35 mouse cellular contexts compared by ENCODE assay signal in genomic region chr11:73329442-73329841, GRCm38 (mm10). TPM values are rescaled to one million over a fixed set of nuclear protein-coding genes. Genes with fewer than 3 reads are reported as not detected.
DNase-seq lines count a peak whose midpoint lies in the region; ATAC-seq and TF ChIP-seq lines count a peak whose summit lies in the region.
"Had no signal": no experiment of that assay in that cellular context is flagged by ENCODE, and none has a peak within 500 bp of the region (broad histone marks: within the 10 kb centered on the region; RNA-seq: fewer than 3 reads in every experiment).

TSS of gene Aspa (minus strand) at chr11:73329596.
TSS of gene Gm49340 (plus strand) at chr11:73329741.
TSS of gene Spata22 (plus strand) at chr11:73329741.

- DNase-seq in 3134 (ENCODE audit: extremely low read depth, insufficient read length, low spot score) (peak; percentile 14), ES-CJ7 (ENCODE audit: low read depth, low spot score) (peak; percentile 81), WW6 (ENCODE audit: low read depth, low spot score) (peak; percentile 57)
- no peak for DNase-seq in gastrocnemius, adult 18-20 months (ENCODE audit: low spot score)
- no peak for DNase-seq in layer of hippocampus, postnatal 25 days (ENCODE audit: extremely low spot score in 1 of 2, low spot score in 1 of 2)
- DNase-seq: adrenal gland, adult 2 months; adrenal gland, postnatal 14 days; cerebellum, adult 18-20 months; cerebellum, adult 9-10 months; cerebellum, postnatal 14 days; gastrocnemius, adult 2 months; gastrocnemius, postnatal 14 days; heart, adult 18-20 months; heart, postnatal 14 days; heart, postnatal 4 days had no signal

- no peak within 1 kb of the TSS for H3K4me2 ChIP-seq in midbrain, embryonic 16.5 days (ENCODE audit: low read length)
- H3K4me2 ChIP-seq in liver, embryonic 12.5 days = no peak within 1 kb of the TSS
- H3K4me2 ChIP-seq: forebrain, embryonic 13.5 days; heart, embryonic 13.5 days; hindbrain, embryonic 14.5 days had no signal

- WGBS in midbrain, embryonic 16.5 days = 82% methylated on average over 27 of the region's 27 CpGs
- WGBS in liver, embryonic 12.5 days (ENCODE audit: insufficient replicate concordance) = 66% methylated on average over 27 of the region's 27 CpGs

- no peak within 1 kb of the TSS for H3K9ac ChIP-seq in midbrain, embryonic 16.5 days (ENCODE audit: low read depth, low read length)
- no peak within 1 kb of the TSS for H3K9ac ChIP-seq in liver, embryonic 12.5 days
- H3K9ac ChIP-seq: forebrain, embryonic 13.5 days; heart, embryonic 13.5 days; hindbrain, embryonic 14.5 days had no signal

- peaks cover 2% of the 10 kb centered on the region; the same call in 1 of the 2 replicates for H3K4me1 ChIP-seq in testis, adult 2 months (ENCODE audit: control insufficient read depth, insufficient read depth, low read length)
- H3K4me1 ChIP-seq in midbrain, embryonic 16.5 days (ENCODE audit: control insufficient read depth, insufficient read depth, low read length) = no peaks in the 10 kb centered on the region
- no peaks in the 10 kb centered on the region for H3K4me1 ChIP-seq in liver, embryonic 12.5 days
- H3K4me1 ChIP-seq: forebrain, embryonic 10.5 days; forebrain, embryonic 13.5 days; heart, embryonic 10.5 days; heart, embryonic 13.5 days had no signal

- no peaks in the 10 kb centered on the region for H3K27me3 ChIP-seq in testis, adult 2 months (ENCODE audit: control insufficient read depth, insufficient read depth, low read length)
- H3K27me3 ChIP-seq in midbrain, embryonic 16.5 days (ENCODE audit: control insufficient read depth, insufficient read depth, low read depth, low read length) = no peaks in the 10 kb centered on the region
- H3K27me3 ChIP-seq in liver, embryonic 12.5 days (replicated peaks) = no peaks in the 10 kb centered on the region
- H3K27me3 ChIP-seq: forebrain, embryonic 13.5 days; heart, embryonic 13.5 days had no signal

- H3K36me3 ChIP-seq in testis, adult 2 months (ENCODE audit: control insufficient read depth, insufficient read depth, low read length) = no peaks in the 10 kb centered on the region
- no peaks in the 10 kb centered on the region for H3K36me3 ChIP-seq in midbrain, embryonic 16.5 days (ENCODE audit: control insufficient read depth, insufficient read depth, low read length)
- no peaks in the 10 kb centered on the region for H3K36me3 ChIP-seq in liver, embryonic 12.5 days
- H3K36me3 ChIP-seq: forebrain, embryonic 10.5 days; heart, embryonic 10.5 days; heart, embryonic 13.5 days had no signal

- peak; percentile 57; the same call in 1 of the 2 replicates for TF ChIP-seq POLR2A in testis, adult 2 months (IDR thresholded peaks at IDR 0.05; ENCODE audit: control insufficient read depth, low read depth, low read length)

- TF ChIP-seq CTCF in testis, adult 2 months (IDR thresholded peaks at IDR 0.05; ENCODE audit: control insufficient read depth, insufficient read depth, insufficient replicate concordance, low read depth, low read length) = no peak

- peak within 1 kb of the TSS; percentile 83 for H3K27ac ChIP-seq in testis, adult 2 months (ENCODE audit: control insufficient read depth, insufficient read depth, low read depth, low read length)
- no peak within 1 kb of the TSS for H3K27ac ChIP-seq in midbrain, embryonic 16.5 days (ENCODE audit: low read length)
- H3K27ac ChIP-seq in liver, embryonic 12.5 days = no peak within 1 kb of the TSS
- H3K27ac ChIP-seq: forebrain, embryonic 10.5 days; forebrain, embryonic 13.5 days; gastrocnemius, adult 2 months; heart, embryonic 10.5 days; heart, embryonic 13.5 days; hindbrain, embryonic 14.5 days had no signal

- H3K4me3 ChIP-seq in testis, adult 2 months (ENCODE audit: control insufficient read depth, low read depth, low read length) = peak within 1 kb of the TSS; percentile 89
- no peak within 1 kb of the TSS for H3K4me3 ChIP-seq in midbrain, embryonic 16.5 days (ENCODE audit: low read depth, low read length)
- no peak within 1 kb of the TSS for H3K4me3 ChIP-seq in liver, embryonic 12.5 days
- H3K4me3 ChIP-seq: forebrain, embryonic 10.5 days; forebrain, embryonic 13.5 days; gastrocnemius, adult 2 months; heart, embryonic 10.5 days; heart, embryonic 13.5 days had no signal

- ATAC-seq in midbrain, embryonic 16.5 days = no peak
- no peak for ATAC-seq in liver, embryonic 12.5 days
- ATAC-seq: CD4-positive, CD25-positive, alpha-beta regulatory T cell, adult 4 months; forebrain, embryonic 13.5 days; forebrain, embryonic 16.5 days; intestine, postnatal 0 days had no signal

- H3K9me3 ChIP-seq in midbrain, embryonic 16.5 days (replicated peaks; ENCODE audit: control insufficient read depth, low read length, poor library complexity, severe bottlenecking) = no peaks in the 10 kb centered on the region
- no peaks in the 10 kb centered on the region for H3K9me3 ChIP-seq in liver, embryonic 12.5 days (replicated peaks)
- H3K9me3 ChIP-seq: heart, embryonic 10.5 days; heart, embryonic 13.5 days had no signal

RNA-seq across cellular contexts. Expression of gene Aspa, which starts in this region (rescaled TPM):
- 3.1 and 3.6 TPM in 2 replicates for polyA plus RNA-seq in testis, adult 2 months (2012; rRNA removed)
- polyA plus RNA-seq in midbrain, embryonic 16.5 days (2015; fragmentation: Nextera tagmentation; extraction: Ambion mirVana) = 0.67 and 1.8 TPM in 2 replicates
- total RNA-seq in gastrocnemius, adult 18-20 months (2021) = 1 to 10 TPM; 3.9 to 5.4 TPM
- total RNA-seq in layer of hippocampus, postnatal 25 days (2021) = 10 to 100 TPM; 11.7 to 14.6 TPM
- polyA plus RNA-seq in liver, embryonic 12.5 days (2016; fragmentation: Nextera tagmentation; extraction: Ambion mirVana) = 1.1 and 1.2 TPM in 2 replicates
- polyA plus RNA-seq: forebrain, embryonic 13.5 days; heart, embryonic 10.5 days had no signal

RNA-seq across cellular contexts. Expression of gene Gm49340, which starts in this region (rescaled TPM):
- 0.40 and 0.59 TPM in 2 replicates for polyA plus RNA-seq in testis, adult 2 months (2012; rRNA removed)
- not detected in 2 replicates for polyA plus RNA-seq in midbrain, embryonic 16.5 days (2015; fragmentation: Nextera tagmentation; extraction: Ambion mirVana)
- total RNA-seq in gastrocnemius, adult 18-20 months (2021) = not detected
- total RNA-seq in layer of hippocampus, postnatal 25 days (2021) = not detected
- not detected in 2 replicates for polyA plus RNA-seq in liver, embryonic 12.5 days (2016; fragmentation: Nextera tagmentation; extraction: Ambion mirVana)
- total RNA-seq: adrenal gland, adult 2 months; adrenal gland, postnatal 14 days; gastrocnemius, adult 2 months; gastrocnemius, postnatal 14 days; gastrocnemius, postnatal 4 days; heart, adult 18-20 months; heart, postnatal 14 days; heart, postnatal 4 days; MEL had no signal
- polyA plus RNA-seq: adrenal gland, adult 2 months; brain, embryonic 14.5 days; C2C12; CD4-positive, CD25-positive, alpha-beta regulatory T cell, adult 4 months; embryonic facial prominence, embryonic 11.5 days; embryonic facial prominence, embryonic 14.5 days; forebrain, embryonic 10.5 days; forebrain, embryonic 13.5 days; forebrain, embryonic 16.5 days; heart, embryonic 10.5 days; heart, embryonic 13.5 days; heart, embryonic 16.5 days; hindbrain, embryonic 11.5 days; hindbrain, embryonic 14.5 days; intestine, embryonic 14.5 days; intestine, postnatal 0 days had no signal

RNA-seq across cellular contexts. Expression of gene Spata22, which starts in this region (rescaled TPM):
- 6.1 and 8.5 TPM in 2 replicates for polyA plus RNA-seq in testis, adult 2 months (2012; rRNA removed)
- polyA plus RNA-seq in midbrain, embryonic 16.5 days (2015; fragmentation: Nextera tagmentation; extraction: Ambion mirVana) = 0.29 TPM in 1 of 2 replicates, not detected in the other
- not detected for total RNA-seq in gastrocnemius, adult 18-20 months (2021)
- total RNA-seq in layer of hippocampus, postnatal 25 days (2021) = not detected
- polyA plus RNA-seq in liver, embryonic 12.5 days (2016; fragmentation: Nextera tagmentation; extraction: Ambion mirVana) = 1.0 and 1.9 TPM in 2 replicates
- total RNA-seq: gastrocnemius, adult 2 months; gastrocnemius, postnatal 14 days; gastrocnemius, postnatal 4 days; heart, adult 18-20 months; heart, postnatal 14 days; heart, postnatal 4 days; MEL had no signal
- polyA plus RNA-seq: adrenal gland, adult 2 months; C2C12; CD4-positive, CD25-positive, alpha-beta regulatory T cell, adult 4 months; embryonic facial prominence, embryonic 11.5 days; embryonic facial prominence, embryonic 14.5 days; forebrain, embryonic 10.5 days; forebrain, embryonic 13.5 days; forebrain, embryonic 16.5 days; heart, embryonic 10.5 days; heart, embryonic 13.5 days; heart, embryonic 16.5 days; hindbrain, embryonic 11.5 days; hindbrain, embryonic 14.5 days; intestine, embryonic 14.5 days had no signal

Comparison
In these comparisons a context has a peak if more than half of its experiments do, and no peak if none do; other contexts are left out.
1. DNase-seq: peak in 3134 (single experiment), ES-CJ7 (single experiment) and WW6 (single experiment); none in gastrocnemius, adult 18-20 months (single experiment) and layer of hippocampus, postnatal 25 days (0 of 2).